Mouse (Mus musculus) B cell, adult 2 months (primary cell): Measurements from ENCODE around the gene Stim1.
A peak's percentile ranks its signal among the peaks of the same experiment; 100 is the strongest.
"Not testable (repeated sequence)": the region's sequence is repeated elsewhere in the genome, so short reads cannot be mapped to it uniquely, and the experiment has no call there.

Experiments used
- DNase-seq, 2 experiments: peaks; one replicate each; pipeline ENCODE4 v3.0.0; 2022

The Stim1 gene

GRCm38 (mm10) chr7:102458618-102459380, 191.2 kb downstream of the Stim1 start:
- DNase-seq: peak; percentile 24 to 26

GRCm38 (mm10) chr7:102467566-102467965, 200.0 kb downstream of the Stim1 start:
- no peak for DNase-seq

GRCm38 (mm10) chr7:102472675-102473074, 205.1 kb downstream of the Stim1 start:
- no peak for DNase-seq

DNA sequence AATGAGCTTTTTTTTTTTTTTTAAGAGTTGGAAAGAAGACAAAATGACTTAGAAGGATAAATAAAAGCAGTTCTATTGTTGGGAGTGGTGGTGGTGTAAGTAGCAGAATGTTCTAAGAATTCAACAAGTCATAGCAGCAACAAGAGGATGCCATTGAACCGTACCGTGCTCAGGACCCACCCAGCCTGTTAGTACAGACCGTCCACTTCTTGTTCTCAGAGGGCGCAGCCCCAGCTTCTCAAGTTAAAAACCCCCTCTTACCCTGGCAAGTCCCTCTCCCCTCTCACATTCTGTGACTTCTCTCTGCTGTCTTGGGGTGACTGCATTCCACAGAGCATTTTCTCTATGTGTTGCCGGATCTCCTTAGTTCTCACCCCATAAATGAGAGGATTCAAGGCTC, 209.0 kb downstream of the Stim1 start:
- no peak for DNase-seq

DNA sequence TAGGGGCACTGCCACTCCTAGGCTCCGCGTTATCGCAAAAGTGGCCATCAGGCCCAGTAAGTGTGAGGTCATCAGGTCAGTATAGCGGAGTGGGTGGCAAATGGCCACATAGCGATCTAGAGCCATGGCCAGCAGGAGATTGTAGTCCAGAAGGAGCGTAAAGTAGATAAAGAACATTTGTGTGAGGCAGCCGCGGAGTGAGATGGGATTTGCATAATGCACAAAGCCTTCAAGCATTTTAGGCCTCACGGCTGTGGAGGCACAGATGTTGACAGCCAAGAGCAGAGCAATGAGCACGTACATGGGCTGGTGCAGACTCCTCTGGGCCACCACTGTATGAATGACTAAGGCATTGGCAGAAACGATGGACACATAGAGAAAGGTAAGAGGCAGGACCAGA, 209.8 kb downstream of the Stim1 start:
- no peak for DNase-seq

- DNase-seq: no peak
Measured at GRCm38 (mm10) chr7:102478425-102478824, 210.8 kb downstream of the Stim1 start.

GRCm38 (mm10) chr7:102478926-102479325, 211.3 kb downstream of the Stim1 start:
- DNase-seq: no peak

DNA sequence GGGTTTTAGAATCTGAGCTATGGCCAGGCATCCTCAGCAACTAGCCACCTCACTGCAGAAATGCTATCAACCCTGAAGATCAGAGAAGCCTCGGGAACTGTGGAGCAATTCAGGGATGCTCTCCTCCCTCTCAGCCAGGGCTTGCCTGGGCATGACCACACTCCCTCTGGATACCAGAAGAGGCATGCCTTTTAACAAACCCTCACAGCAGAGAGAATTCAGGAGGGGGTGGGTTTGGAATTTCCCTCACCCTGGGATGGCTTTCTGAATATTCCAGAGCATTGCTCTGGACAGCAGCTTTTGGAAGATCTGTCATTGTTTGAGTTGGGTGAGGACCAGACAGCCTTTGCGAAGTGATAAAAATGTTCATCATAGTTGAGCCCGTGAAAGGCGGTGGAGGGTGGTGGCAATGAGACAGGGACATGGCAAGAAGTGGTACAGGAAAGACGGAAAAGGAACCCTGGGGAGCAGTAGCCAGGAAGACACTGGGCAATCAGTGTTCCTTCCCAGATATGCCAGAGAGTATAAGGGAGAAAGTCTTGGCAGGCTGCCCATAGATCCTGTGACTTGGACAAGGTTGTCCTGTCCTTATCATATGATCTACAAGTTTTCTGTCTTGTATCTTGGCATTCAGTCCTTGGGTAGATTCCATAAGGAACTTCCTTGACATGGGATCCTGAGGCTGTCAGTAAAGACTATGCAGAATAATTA, 211.9 kb downstream of the Stim1 start:
- DNase-seq: no peak

DNA sequence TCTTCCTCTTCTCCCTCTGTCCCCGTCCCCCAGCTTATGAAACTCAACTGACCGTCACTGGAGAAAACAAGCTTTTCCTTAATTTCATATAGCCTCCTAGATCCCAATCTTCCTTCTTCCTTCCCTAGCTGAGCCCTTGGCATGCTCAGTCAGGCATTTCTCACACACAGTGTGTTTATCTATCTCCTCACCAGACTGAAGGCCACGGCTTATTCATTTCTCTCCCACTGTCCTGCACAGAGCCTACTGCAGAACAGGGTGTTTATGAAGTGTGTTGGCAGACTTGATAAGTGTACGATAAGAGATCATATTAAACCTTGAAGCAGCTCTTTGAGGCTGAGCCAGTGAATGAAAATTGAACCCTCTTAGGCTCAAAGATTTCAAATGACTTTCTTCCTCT, 213.2 kb downstream of the Stim1 start:
- no peak for DNase-seq

DNA sequence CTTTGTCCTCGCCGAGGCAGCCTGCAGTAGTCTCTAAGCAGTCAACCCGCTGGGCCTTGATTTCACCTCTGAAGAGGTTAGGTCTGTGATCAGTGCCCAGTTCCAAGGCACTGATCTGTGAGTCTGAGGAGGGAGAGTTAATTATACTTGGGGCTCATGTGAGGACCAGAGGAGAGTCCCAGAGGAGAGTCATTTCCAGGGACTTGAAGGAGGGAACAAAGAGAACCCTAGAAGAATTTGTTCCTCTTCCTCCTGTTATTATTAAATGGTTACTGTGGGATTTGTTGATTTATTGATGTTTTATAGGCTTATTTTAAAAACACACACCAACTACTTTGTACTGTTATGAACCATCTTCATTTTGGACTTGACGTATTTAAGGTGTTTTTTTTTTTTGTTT, 214.0 kb downstream of the Stim1 start, which contains the start of gene Olfr543:
Gene Olfr543, minus strand, starts transcription at position 101 of the 400 bp plus-strand sequence.
- no peak for DNase-seq

GRCm38 (mm10) chr7:102483665-102484064, 216.1 kb downstream of the Stim1 start:
- no peak for DNase-seq

DNA sequence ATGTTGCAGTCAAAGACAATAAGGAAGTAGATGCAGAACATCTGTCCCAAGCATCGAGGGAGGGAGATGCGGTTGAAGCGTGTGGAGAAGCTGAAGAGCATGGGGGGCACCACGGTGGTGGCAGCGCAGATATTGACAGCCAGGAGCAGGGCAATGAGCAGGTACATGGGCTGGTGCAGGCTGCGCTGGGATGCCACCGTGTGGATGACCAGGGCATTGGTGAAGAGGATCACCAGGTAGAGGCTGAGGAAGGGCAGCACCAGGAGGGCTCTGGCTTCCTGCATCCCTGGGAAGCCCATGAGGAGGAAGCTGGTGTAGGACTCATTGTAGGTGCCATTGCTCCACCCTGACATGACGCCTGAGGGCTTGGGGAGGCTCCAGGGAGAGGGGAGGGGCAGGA, 217.2 kb downstream of the Stim1 start:
- not testable (repeated sequence) for DNase-seq

DNA sequence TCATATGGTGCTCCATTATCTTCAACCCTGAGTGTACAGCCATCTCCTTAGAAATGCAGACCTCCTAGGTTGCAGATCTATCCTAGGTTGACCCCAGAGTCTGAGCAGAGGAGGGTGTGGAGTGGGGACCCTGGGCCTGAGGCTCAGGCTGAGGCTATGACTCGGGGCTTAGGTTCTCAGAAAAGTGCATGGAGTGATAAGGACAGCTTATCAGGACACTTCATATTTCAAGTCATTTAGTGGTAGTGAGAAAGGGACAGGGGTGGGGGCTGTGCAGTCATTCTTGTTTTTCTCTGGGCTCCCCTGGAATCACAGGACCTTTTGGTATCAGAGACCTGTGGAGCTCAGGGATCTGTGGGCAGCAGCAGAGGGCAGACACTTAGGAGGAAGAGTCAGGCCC, 218.5 kb downstream of the Stim1 start:
- DNase-seq: no peak
